Mouse (Mus musculus) CH12.LX (cell line): ENCODE results near the gene Pgpep1l. TPM values are rescaled to one million over a fixed set of nuclear protein-coding genes. Genes with fewer than 3 reads are reported as not detected.

ENCODE experiments used
- DNase-seq: peaks from one replicate; pipeline ENCODE4 v3.0.0-alpha.2; 2013; ENCODE audit errors: extremely low read depth
- H3K27ac ChIP-seq: 2 replicates; pipeline ENCODE4 v1.5.1; 2012; ENCODE audit warnings: low read depth, mild to moderate bottlenecking, control low read depth, moderate library complexity; ENCODE audit not compliant: insufficient read depth
- H3K27me3 ChIP-seq: replicated peaks from 2 replicates; pipeline ENCODE3; 2012; ENCODE audit warnings: inconsistent platforms
- H3K36me3 ChIP-seq, 2 experiments: replicated peaks in 1 of 2; 2 replicates each; pipeline versions ENCODE3 to v1.6.1; 2012; ENCODE audit warnings: inconsistent platforms in 1 of 2, low read length in 1 of 2, mild to moderate bottlenecking in 1 of 2, mixed read lengths in 1 of 2, moderate library complexity in 1 of 2; ENCODE audit not compliant: control insufficient read depth in 1 of 2, insufficient read depth in 1 of 2
- H3K4me1 ChIP-seq, 2 experiments: 2 replicates each; pipeline ENCODE4 v1.6.1; 2012; ENCODE audit warnings: inconsistent platforms in 1 of 2, moderate library complexity in 1 of 2; ENCODE audit not compliant: insufficient read depth in 2 of 2, control insufficient read depth in 1 of 2
- H3K4me2 ChIP-seq: 2 replicates; pipeline ENCODE4 v1.6.1; 2012; ENCODE audit warnings: low read depth, mild to moderate bottlenecking, control low read depth; ENCODE audit not compliant: poor library complexity, insufficient read depth, severe bottlenecking
- H3K4me3 ChIP-seq, 3 experiments: fragments of 150-350 bp in 1 of 3; sonication (generic) in 1 of 3; replicated peaks in 1 of 3; 2 replicates each; pipeline versions ENCODE3 to v1.5.1; 2011 to 2012; ENCODE audit warnings: low read depth in 2 of 3, low read length in 2 of 3, mild to moderate bottlenecking in 2 of 3, moderate library complexity in 2 of 3, control low read depth in 1 of 3, improper control_type of control experiment in 1 of 3, inconsistent platforms in 1 of 3, mixed read lengths in 1 of 3; ENCODE audit not compliant: poor library complexity in 1 of 3
- H3K79me2 ChIP-seq: replicated peaks from 2 replicates; pipeline ENCODE4 v1.6.1; 2012; ENCODE audit warnings: mild to moderate bottlenecking, moderate library complexity; ENCODE audit not compliant: control insufficient read depth, poor library complexity, insufficient read depth, severe bottlenecking; ENCODE audit errors: extremely low read depth
- H3K9ac ChIP-seq: 2 replicates; pipeline ENCODE4 v1.6.1; 2012; ENCODE audit warnings: low read depth, mild to moderate bottlenecking, control low read depth, moderate library complexity; ENCODE audit not compliant: insufficient read depth
- H3K9me3 ChIP-seq: replicated peaks from 2 replicates; pipeline ENCODE3; 2012; ENCODE audit warnings: low read length, inconsistent platforms, mixed read lengths
- BHLHE40 ChIP-seq: IDR thresholded peaks from 2 replicates; pipeline ENCODE4 v1.6.1; 2011; ENCODE audit warnings: mild to moderate bottlenecking, low read depth, low read length, improper control_type of control experiment
- CHD2 ChIP-seq: IDR thresholded peaks from 2 replicates; pipeline ENCODE4 v1.6.1; 2011; ENCODE audit warnings: low read length, improper control_type of control experiment
- CTCF ChIP-seq, 2 experiments: IDR thresholded peaks in 1 of 2; conservative IDR thresholded peaks in 1 of 2; 2 replicates each; pipeline ENCODE4 v1.5.1; 2011 to 2012; ENCODE audit warnings: low read depth in 2 of 2, low read length in 2 of 2, improper control_type of control experiment in 1 of 2, inconsistent platforms in 1 of 2, mild to moderate bottlenecking in 1 of 2, moderate library complexity in 1 of 2
- ELF1 ChIP-seq: IDR thresholded peaks from 2 replicates; pipeline ENCODE4 v1.6.1; 2014; ENCODE audit warnings: low read depth, mild to moderate bottlenecking, inconsistent platforms, low read length, improper control_type of control experiment
- EP300 ChIP-seq: IDR thresholded peaks from 2 replicates; pipeline ENCODE4 v1.6.1; 2011; ENCODE audit warnings: low read length, improper control_type of control experiment
- GABPA ChIP-seq: IDR thresholded peaks from 2 replicates; pipeline ENCODE4 v1.6.1; 2012; ENCODE audit warnings: low read depth, low read length, improper control_type of control experiment, inconsistent platforms; ENCODE audit not compliant: insufficient replicate concordance
- IRF4 ChIP-seq: IDR thresholded peaks from 2 replicates; pipeline ENCODE4 v1.6.1; 2014; ENCODE audit warnings: low read depth, mild to moderate bottlenecking, inconsistent platforms, low read length, improper control_type of control experiment
- JUN ChIP-seq: IDR thresholded peaks from 2 replicates; pipeline ENCODE4 v1.6.1; 2011; ENCODE audit warnings: low read depth, mild to moderate bottlenecking, low read length, improper control_type of control experiment, moderate library complexity; ENCODE audit not compliant: insufficient read depth
- JUND ChIP-seq: conservative IDR thresholded peaks from 2 replicates; pipeline ENCODE4 v1.6.1; 2011; ENCODE audit warnings: low read depth, low read length, improper control_type of control experiment
- MAFK ChIP-seq: IDR thresholded peaks from 2 replicates; pipeline ENCODE4 v1.6.1; 2011; ENCODE audit warnings: low read length, improper control_type of control experiment; ENCODE audit not compliant: insufficient replicate concordance
- MXI1 ChIP-seq: IDR thresholded peaks from 2 replicates; pipeline ENCODE4 v1.6.1; 2011; ENCODE audit warnings: mild to moderate bottlenecking, low read depth, low read length, improper control_type of control experiment
- NELFE ChIP-seq: IDR thresholded peaks from 2 replicates; pipeline ENCODE4 v1.6.1; 2011; ENCODE audit warnings: low read depth, low read length, improper control_type of control experiment
- NRF1 ChIP-seq: IDR thresholded peaks from 2 replicates; pipeline ENCODE4 v1.6.1; 2014; ENCODE audit warnings: low read depth, mild to moderate bottlenecking, inconsistent platforms, low read length, improper control_type of control experiment, moderate library complexity
- PAX5 ChIP-seq: IDR thresholded peaks from 2 replicates; pipeline ENCODE4 v1.6.1; 2012; ENCODE audit warnings: low read length, inconsistent platforms, mixed read lengths
- POLR2A ChIP-seq: IDR thresholded peaks from 2 replicates; pipeline ENCODE4 v1.6.1; 2011; ENCODE audit warnings: low read depth, mild to moderate bottlenecking, improper control_type of control experiment, low read length
- POLR2AphosphoS2 ChIP-seq: IDR thresholded peaks from 2 replicates; pipeline ENCODE4 v1.6.1; 2011; ENCODE audit warnings: low read depth, low read length, improper control_type of control experiment
- RAD21 ChIP-seq: IDR thresholded peaks from 2 replicates; pipeline ENCODE4 v1.6.1; 2011; ENCODE audit warnings: low read depth, mild to moderate bottlenecking, low read length, improper control_type of control experiment, moderate library complexity
- RCOR1 ChIP-seq: conservative IDR thresholded peaks from 2 replicates; pipeline ENCODE4 v1.6.1; 2012; ENCODE audit warnings: low read depth, mild to moderate bottlenecking, inconsistent platforms, low read length, improper control_type of control experiment
- TBP ChIP-seq: conservative IDR thresholded peaks from 2 replicates; pipeline ENCODE4 v1.6.1; 2011; ENCODE audit warnings: low read depth, low read length, improper control_type of control experiment
- TCF12 ChIP-seq: IDR thresholded peaks from 2 replicates; pipeline ENCODE4 v1.6.1; 2014; ENCODE audit warnings: low read depth, mild to moderate bottlenecking, inconsistent platforms, low read length, improper control_type of control experiment
- UBTF ChIP-seq: IDR thresholded peaks from 2 replicates; pipeline ENCODE4 v1.6.1; 2012; ENCODE audit warnings: low read depth, mild to moderate bottlenecking, inconsistent platforms, low read length, improper control_type of control experiment, moderate library complexity
- USF2 ChIP-seq: conservative IDR thresholded peaks from 2 replicates; pipeline ENCODE4 v1.6.1; 2011; ENCODE audit warnings: low read depth, low read length, improper control_type of control experiment
- ZKSCAN1 ChIP-seq: IDR thresholded peaks from 2 replicates; pipeline ENCODE4 v1.6.1; 2012; ENCODE audit warnings: low read depth, inconsistent platforms, low read length, improper control_type of control experiment, borderline replicate concordance
- ZNF384 ChIP-seq: IDR thresholded peaks from 2 replicates; pipeline ENCODE4 v1.6.1; 2012; ENCODE audit warnings: low read depth, low read length, improper control_type of control experiment, inconsistent platforms
- dilution Hi-C: fragments of 300-500 bp; cut with MboI; formaldehyde crosslinking; loops from 2 replicates; pipeline ENCODE4 v1.14.3; 2020; ENCODE audit warnings: low sequenced_read_pairs; ENCODE audit not compliant: extremely low pct_unique_long_range_greater_than_20kb, extremely low pct_ligation_motif_present
- in situ Hi-C: fragments of 300-500 bp; cut with MboI; formaldehyde crosslinking; loops from 3 replicates; pipeline ENCODE4 v1.14.3; 2019; ENCODE audit warnings: low sequenced_read_pairs, low pct_ligation_motif_present, low pct_unique_long_range_greater_than_20kb, mixed read lengths
- polyA plus RNA-seq: library from polyadenylated mRNA; unstranded; fragments of >175 nt; gene quantifications from 2 replicates; pipeline ENCODE4 v1.2.1, GENCODE M21; 2012; ENCODE audit warnings: low read depth; ENCODE audit not compliant: insufficient read length
- total RNA-seq, 2 experiments: library from RNA; depleted of rRNA; stranded (reverse); fragments of 300-350 nt in 1 of 2; fragments of >200 nt in 1 of 2; gene quantifications; 2 replicates each; pipeline ENCODE4 v1.2.3; 2012 to 2014

Gene Pgpep1l
- total and polyA plus RNA-seq, 3 experiments = not detected

DNA sequence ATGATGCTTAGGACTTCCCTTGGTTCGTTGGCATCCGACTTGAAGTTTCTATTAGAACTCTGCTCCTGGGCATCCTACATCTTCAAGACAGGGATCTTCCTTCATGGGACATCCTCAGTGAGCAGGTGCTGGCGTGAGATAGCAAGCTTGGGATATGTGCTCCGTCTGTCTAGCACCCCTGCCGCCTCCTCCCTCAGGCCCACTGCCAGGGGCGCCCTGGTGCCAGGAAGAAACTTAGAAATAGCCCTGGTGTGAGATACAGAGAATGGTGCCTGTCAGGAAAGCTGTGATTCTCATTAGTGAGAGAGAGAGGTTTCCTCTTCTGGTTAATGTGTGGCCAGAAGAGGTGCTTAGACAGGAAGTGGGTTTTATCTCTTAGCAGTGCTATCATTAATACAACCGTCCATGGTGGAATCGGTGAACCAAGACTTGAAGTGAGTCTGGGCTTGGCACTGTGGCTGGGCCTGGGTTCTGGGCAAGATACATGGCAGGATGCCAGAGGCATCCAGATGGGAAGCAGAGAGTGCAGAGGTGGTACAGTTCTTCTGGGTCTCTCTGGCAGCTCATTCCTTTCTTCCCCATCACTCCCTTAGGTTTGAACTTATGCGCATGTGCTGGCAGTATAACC lies 38.5 kb downstream of the Pgpep1l start:
- TF ChIP-seq GABPA (no peak), IRF4 (no peak), CTCF (conservative IDR thresholded peaks at IDR 0.05 in 1 of 2, IDR thresholded peaks at IDR 0.05 in 1 of 2; ENCODE audit: low read depth in 2 of 2, low read length in 2 of 2) (no peak), ZKSCAN1 (no peak), TBP (no peak), RCOR1 (no peak), UBTF (no peak), TCF12 (no peak), ELF1 (no peak), POLR2AphosphoS2 (no peak), JUND (no peak)
- no peak overlapping the region for H3K9ac ChIP-seq
- no peaks in the 10 kb centered on the region for H3K9me3 ChIP-seq
- in situ Hi-C loops = no loop called here
- H3K79me2 ChIP-seq = no peaks in the 10 kb centered on the region
- no peaks in the 10 kb centered on the region for H3K36me3 ChIP-seq
- no peak overlapping the region for H3K4me3 ChIP-seq
- no peaks in the 10 kb centered on the region for H3K27me3 ChIP-seq
- dilution Hi-C loops = no loop called here
- no peak for DNase-seq
- no peak overlapping the region for H3K27ac ChIP-seq
- peaks cover 5 to 45% of the 10 kb centered on the region in 2 experiments; a peak in 3 of 4 replicates for H3K4me1 ChIP-seq
- H3K4me2 ChIP-seq = no peak overlapping the region

DNA sequence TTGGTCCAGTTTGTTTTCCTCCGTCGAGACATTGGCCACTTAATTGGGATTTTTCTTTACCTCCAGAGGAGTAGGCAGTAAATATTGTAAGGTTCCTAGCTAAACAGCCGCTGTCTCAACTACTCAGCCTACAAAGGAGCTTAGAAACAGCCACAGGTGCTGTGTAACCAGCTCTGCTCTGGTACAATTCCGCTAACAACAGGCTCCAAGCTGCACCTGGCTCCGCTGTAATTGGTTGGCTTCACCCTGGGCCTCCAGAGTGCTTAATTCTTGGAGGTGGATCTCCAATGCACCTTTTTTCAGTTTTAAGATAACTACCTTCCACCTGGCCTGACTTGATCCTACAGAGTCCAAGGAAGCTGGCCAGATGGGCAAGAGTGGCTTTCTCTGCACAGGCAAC lies 40.0 kb downstream of the Pgpep1l start:
- no peaks in the 10 kb centered on the region for H3K36me3 ChIP-seq

More for the DNA sequence above, 40.0 kb downstream of the Pgpep1l start:
- no peaks in the 10 kb centered on the region for H3K9me3 ChIP-seq
- peaks cover 6 to 50% of the 10 kb centered on the region in 2 experiments for H3K4me1 ChIP-seq
- no peak overlapping the region for H3K4me2 ChIP-seq
- no peak overlapping the region for H3K9ac ChIP-seq
- dilution Hi-C loops = no loop called here
- in situ Hi-C loops = no loop called here
- H3K4me3 ChIP-seq = no peak overlapping the region
- TF ChIP-seq BHLHE40 (no peak), GABPA (no peak), ZNF384 (no peak), NRF1 (no peak), MXI1 (no peak), IRF4 (no peak), RAD21 (no peak), UBTF (no peak), MAFK (no peak), POLR2A (no peak), EP300 (no peak), USF2 (no peak), TBP (no peak), PAX5 (no peak), CHD2 (no peak), POLR2AphosphoS2 (no peak), JUN (no peak), NELFE (no peak)
- no peaks in the 10 kb centered on the region for H3K79me2 ChIP-seq
- no peak overlapping the region for H3K27ac ChIP-seq
- H3K27me3 ChIP-seq = no peaks in the 10 kb centered on the region
- DNase-seq = no peak
